In genomic region chr10:81143845-81144437, GRCm38 (mm10) we compare ENCODE assay signal across 10 mouse cellular contexts.
"Had no signal": no experiment of that assay in that cellular context is flagged by ENCODE, and none has a peak within 500 bp of the region (broad histone marks: within the 10 kb centered on the region; RNA-seq: fewer than 3 reads in every experiment).

No protein-coding gene starts in this region.

- H3K4me2 ChIP-seq: kidney, embryonic 15.5 days; liver, embryonic 13.5 days; lung, embryonic 15.5 days; midbrain, embryonic 15.5 days had no signal

- H3K27me3 ChIP-seq: kidney, embryonic 15.5 days; liver, embryonic 13.5 days; lung, embryonic 15.5 days; midbrain, embryonic 15.5 days had no signal

- H3K9ac ChIP-seq: kidney, embryonic 15.5 days; liver, embryonic 13.5 days; liver, postnatal 0 days; lung, embryonic 15.5 days; midbrain, embryonic 15.5 days had no signal

- H3K4me3 ChIP-seq: kidney, embryonic 15.5 days; left cerebral cortex, adult 2 months; liver, embryonic 13.5 days; lung, embryonic 15.5 days; midbrain, embryonic 15.5 days had no signal

- DNase-seq: liver; liver, embryonic 13.5 days; liver, postnatal 0 days; thymus, adult 2 months; thymus, postnatal 25 days had no signal

- H3K9me3 ChIP-seq: kidney, embryonic 15.5 days; liver, embryonic 13.5 days; lung, embryonic 15.5 days; midbrain, embryonic 15.5 days had no signal

- H3K27ac ChIP-seq: kidney, embryonic 15.5 days; left cerebral cortex, adult 2 months; liver, embryonic 13.5 days; lung, embryonic 15.5 days; macrophage; midbrain, embryonic 15.5 days had no signal

- ATAC-seq: liver, postnatal 0 days; midbrain, embryonic 15.5 days had no signal
